Mouse (Mus musculus) lung, adult 2 months (tissue): ENCODE results near the gene 4930548H24Rik. TPM values are rescaled to one million over a fixed set of nuclear protein-coding genes. Genes with fewer than 3 reads are reported as not detected.
A peak's percentile ranks its signal among the peaks of the same experiment; 100 is the strongest.

ENCODE experiments used
- DNase-seq: peaks from one replicate; pipeline ENCODE4 v3.0.0; 2022
- H3K4me1 ChIP-seq: fragments of 200-500 bp; 2 replicates; pipeline ENCODE4 v1.6.1; 2011; ENCODE audit warnings: low read length; ENCODE audit not compliant: control insufficient read depth, insufficient read depth
- H3K4me3 ChIP-seq: fragments of 200-500 bp; replicated peaks from 2 replicates; pipeline ENCODE3; 2011; ENCODE audit warnings: low read depth, mild to moderate bottlenecking, control low read depth, low read length; ENCODE audit errors: extremely low read depth
- CTCF ChIP-seq: fragments of 200-500 bp; IDR thresholded peaks from 2 replicates; pipeline ENCODE4 v1.5.1; 2011; ENCODE audit warnings: mild to moderate bottlenecking, low read length, control low read depth; ENCODE audit not compliant: insufficient read depth
- POLR2A ChIP-seq: fragments of 200-500 bp; IDR thresholded peaks from 2 replicates; pipeline ENCODE4 v1.6.1; 2011; ENCODE audit warnings: low read depth, mild to moderate bottlenecking, control low read depth, low read length, borderline replicate concordance; ENCODE audit errors: extremely low read depth
- WGBS: fragments of 180-500 bp; shearing (Covaris S2); methylation state at CpG from one replicate; pipeline ENCODE4 v1.1.7; 2018; 5-methylcytosine and 5-hydroxymethylcytosine counted together
- polyA plus RNA-seq: library from polyadenylated mRNA; depleted of rRNA; stranded (reverse); fragments of >200 nt; gene quantifications from 2 replicates; pipeline ENCODE4 v1.2.3, GENCODE M21; 2012; rRNA removed

Gene 4930548H24Rik
- not detected in 2 replicates for polyA plus RNA-seq

- Histone ChIP-seq H3K4me1 (no peaks in the 10 kb centered on the region), H3K4me3 (no peak within 1 kb of the TSS)
- DNase-seq: no peak
- 98% methylated on average over 3 of the region's 3 CpGs for WGBS
- TF ChIP-seq POLR2A: no peak
- no peak for TF ChIP-seq CTCF
Measured at GRCm38 (mm10) chr5:31485440-31485839, at the start of gene 4930548H24Rik. Gene 4930548H24Rik (plus strand): TSS chr5:31485740.

DNA sequence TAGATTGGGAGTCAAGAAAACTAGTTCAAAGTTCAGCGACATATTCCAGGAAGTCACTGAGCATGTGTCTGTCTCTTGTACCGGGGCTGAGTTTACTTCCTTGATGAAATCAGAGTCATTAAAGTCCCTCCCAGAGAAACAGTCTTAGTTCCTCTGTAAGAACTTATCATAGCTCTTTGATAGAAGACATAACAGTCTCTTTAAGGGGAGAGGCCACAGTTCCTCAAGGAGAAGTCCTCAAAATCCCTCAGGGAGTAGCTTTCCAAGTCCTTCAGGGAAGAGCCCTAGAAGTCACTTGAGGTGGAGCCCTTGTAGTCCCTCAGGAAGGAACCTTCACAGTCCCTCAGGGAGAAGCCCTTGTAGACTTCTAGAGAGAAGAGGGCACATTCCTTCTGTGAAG lies 34.2 kb upstream of the 4930548H24Rik start:
- 22% methylated on average over 2 of the region's 2 CpGs for WGBS
- peaks cover 10% of the 10 kb centered on the region; the same call in 1 of the 2 replicates for H3K4me1 ChIP-seq
- peak; percentile 24 for DNase-seq
- TF ChIP-seq POLR2A: no peak
- no peak overlapping the region for H3K4me3 ChIP-seq

DNA sequence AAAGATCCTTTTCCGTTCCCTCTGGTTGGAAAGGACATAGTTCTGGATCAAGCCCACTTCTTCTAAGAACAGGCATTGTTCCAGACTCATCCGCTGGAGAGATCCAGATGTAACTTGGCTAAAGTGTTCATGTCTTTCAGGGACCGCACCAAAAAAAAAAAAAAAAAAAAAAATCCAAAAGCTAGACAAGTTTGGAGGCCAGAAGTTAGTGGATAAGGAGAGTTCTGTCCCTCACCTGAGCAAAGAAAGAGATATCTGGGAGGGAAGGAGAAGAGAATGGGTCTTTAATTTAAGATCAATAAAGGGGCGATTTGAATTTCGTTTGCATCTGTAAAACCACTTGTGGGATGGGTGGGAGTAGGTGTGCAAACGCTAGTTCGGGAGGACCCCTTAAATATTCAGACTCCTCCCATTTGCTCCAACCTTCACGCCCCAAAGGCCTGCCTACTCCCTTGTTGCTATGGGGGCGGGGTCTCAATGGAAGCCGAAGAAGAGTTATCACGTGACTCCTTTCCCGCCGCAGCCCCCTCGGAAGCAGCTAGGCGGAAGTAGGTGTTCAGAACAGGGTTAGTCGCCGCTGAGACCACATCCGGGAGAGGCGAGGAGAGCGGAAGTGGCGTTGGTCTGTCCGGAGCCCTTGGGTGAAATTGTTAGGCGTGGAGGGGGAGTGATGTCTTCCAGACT lies 33.5 kb upstream of the 4930548H24Rik start, which contains the start of gene Zfp512:
Zfp512 (plus strand) TSS at position 554 of the 684 bp plus-strand sequence.
- 4% methylated on average over 23 of the region's 23 CpGs for WGBS
- DNase-seq: peak; percentile 87
- Histone ChIP-seq H3K4me3 (peak within 1 kb of the TSS; percentile 73), H3K4me1 (peaks cover 10% of the 10 kb centered on the region; the same call in 1 of the 2 replicates)
- TF ChIP-seq CTCF (no peak), POLR2A (peak; percentile 78; the same call in 1 of the 2 replicates)

- TF ChIP-seq CTCF (no peak), POLR2A (no peak)
- no peak for DNase-seq
- 2% methylated on average over 11 of the region's 11 CpGs for WGBS
- H3K4me1 ChIP-seq: peaks cover 10% of the 10 kb centered on the region; the same call in 1 of the 2 replicates
- H3K4me3 ChIP-seq: peak overlapping the region; percentile 73
Measured at GRCm38 (mm10) chr5:31452562-31452878, 33.0 kb upstream of the 4930548H24Rik start.

GRCm38 (mm10) chr5:31452886-31453410 lies 32.6 kb upstream of the 4930548H24Rik start:
- DNase-seq: no peak
- H3K4me3 ChIP-seq: peak overlapping the region; percentile 48
- TF ChIP-seq CTCF: no peak
- TF ChIP-seq POLR2A: no peak
- 9% methylated on average over 7 of the region's 7 CpGs for WGBS
- peaks cover 10% of the 10 kb centered on the region; the same call in 1 of the 2 replicates for H3K4me1 ChIP-seq

- no peaks in the 10 kb centered on the region for H3K4me1 ChIP-seq
- TF ChIP-seq POLR2A (no peak), CTCF (no peak)
- H3K4me3 ChIP-seq: no peak overlapping the region
- whole genome bisulfite sequencing: 87% methylated on average over 3 of the region's 3 CpGs
- DNase-seq: no peak
Measured at GRCm38 (mm10) chr5:31467798-31468197, 17.7 kb upstream of the 4930548H24Rik start.

GRCm38 (mm10) chr5:31469711-31470110 lies 15.8 kb upstream of the 4930548H24Rik start:
- no peak overlapping the region for H3K4me3 ChIP-seq
- no peak for TF ChIP-seq CTCF
- no peak for TF ChIP-seq POLR2A
- no peak for DNase-seq
- no peaks in the 10 kb centered on the region for H3K4me1 ChIP-seq
- WGBS: 87% methylated on average over 6 of the region's 6 CpGs

- TF ChIP-seq POLR2A (no peak), CTCF (peak; percentile 53)
- 58% methylated on average over 7 of the region's 7 CpGs for WGBS
- H3K4me1 ChIP-seq: no peaks in the 10 kb centered on the region
- no peak overlapping the region for H3K4me3 ChIP-seq
- DNase-seq: peak; percentile 54
Measured at GRCm38 (mm10) chr5:31470334-31470733, 15.2 kb upstream of the 4930548H24Rik start.

GRCm38 (mm10) chr5:31480536-31480935 lies 5.0 kb upstream of the 4930548H24Rik start:
- DNase-seq: no peak
- no peak overlapping the region for H3K4me3 ChIP-seq
- 78% methylated on average over 4 of the region's 4 CpGs for WGBS
- no peaks in the 10 kb centered on the region for H3K4me1 ChIP-seq
- TF ChIP-seq CTCF (no peak), POLR2A (no peak)

DNA sequence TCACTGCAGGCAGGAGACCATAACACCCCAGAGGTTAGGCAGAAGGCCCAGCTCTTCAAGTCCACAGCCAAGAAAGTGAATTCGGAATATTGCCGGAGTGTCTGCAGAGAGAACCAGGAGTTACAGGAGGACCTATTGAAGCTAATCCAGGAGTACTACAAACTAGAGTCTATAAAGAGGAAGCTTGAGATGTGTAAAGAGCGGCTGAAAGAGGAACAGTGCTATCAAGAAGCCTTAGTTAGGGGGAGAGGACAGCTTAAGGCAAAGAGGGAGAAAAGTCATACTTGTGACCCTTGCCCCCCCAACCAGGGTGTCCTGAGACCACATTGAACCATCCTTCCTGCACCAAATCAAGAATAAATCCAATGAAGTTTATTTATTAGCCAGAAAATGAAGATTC lies 2.3 kb downstream of the 4930548H24Rik start:
- DNase-seq: no peak
- WGBS: 87% methylated on average over 3 of the region's 3 CpGs
- no peak for TF ChIP-seq CTCF
- TF ChIP-seq POLR2A: no peak
- Histone ChIP-seq H3K4me1 (no peaks in the 10 kb centered on the region), H3K4me3 (no peak overlapping the region)
